Mouse (Mus musculus): ENCODE measurements around the gene Gm8082. TPM values are rescaled to one million over a fixed set of nuclear protein-coding genes. Genes with fewer than 3 reads are reported as not detected.

Gene Gm8082
- polyA plus RNA-seq (2014; fragmentation: Illumina TruSeq; extraction: RNeasy Lipid Tissue Mini Kit (QIAGEN cat#74804)), result not detected

DNA sequence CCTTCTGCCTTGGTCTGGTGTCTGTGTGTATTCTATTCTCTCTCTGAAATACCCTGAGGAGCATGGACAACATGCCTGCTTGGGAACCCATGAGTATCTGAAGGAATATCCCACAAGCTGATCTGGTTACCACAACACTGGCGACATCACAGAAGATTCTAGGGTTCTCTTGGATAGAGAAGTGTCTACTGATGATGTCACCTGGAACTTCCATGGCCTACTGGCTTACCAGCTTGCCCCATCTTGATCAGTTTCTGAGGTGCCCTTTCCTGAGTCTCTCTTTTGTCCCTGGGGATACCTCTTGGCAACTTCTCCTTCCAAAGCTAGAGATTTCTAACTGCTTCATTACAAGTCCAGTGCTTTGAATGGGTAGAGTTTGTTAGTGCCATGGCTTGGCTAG lies at the start of gene Gm8082:
Gene Gm8082 (minus strand): TSS at position 101 of the 400 bp plus-strand sequence.

DNA sequence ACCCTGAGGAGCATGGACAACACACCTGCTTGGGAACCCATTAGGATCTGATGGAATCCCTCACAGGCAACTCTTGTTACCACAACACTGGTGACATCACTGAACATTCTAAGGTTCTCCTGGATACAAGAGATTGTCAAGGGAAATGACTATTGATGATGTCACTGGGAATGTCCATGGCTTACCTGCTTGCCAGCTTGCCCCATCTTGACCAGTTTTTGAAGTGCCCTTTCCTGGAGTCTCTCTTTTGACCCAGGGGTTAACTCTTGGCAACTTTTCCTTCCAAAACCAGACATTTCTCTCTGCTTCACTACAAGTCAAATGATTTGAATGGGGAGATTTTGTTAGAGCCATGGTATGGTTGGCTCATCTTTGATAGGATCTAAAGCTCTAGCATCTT lies 22.1 kb upstream of the Gm8082 start, which contains the start of gene Gm10376:
Gene Gm10376 (minus strand): TSS at position 101 of the 400 bp plus-strand sequence.

Other genes with a start within 250 kb of the Gm8082 start
- gene Gm3015, start 224.8 kb downstream of the Gm8082 start, polyA plus RNA-seq (2014; fragmentation: Illumina TruSeq; extraction: RNeasy Lipid Tissue Mini Kit (QIAGEN cat#74804)), result not detected
- not detected for gene Gm10377, start 195.6 kb downstream of the Gm8082 start, polyA plus RNA-seq (2014; fragmentation: Illumina TruSeq; extraction: RNeasy Lipid Tissue Mini Kit (QIAGEN cat#74804))
- gene Gm21977, start 140.1 kb downstream of the Gm8082 start, polyA plus RNA-seq (2014; fragmentation: Illumina TruSeq; extraction: RNeasy Lipid Tissue Mini Kit (QIAGEN cat#74804)), result not detected
- not detected for gene Gm10376, start 22.0 kb upstream of the Gm8082 start, polyA plus RNA-seq (2014; fragmentation: Illumina TruSeq; extraction: RNeasy Lipid Tissue Mini Kit (QIAGEN cat#74804))
- gene Gm8094, start 83.0 kb upstream of the Gm8082 start, polyA plus RNA-seq (2014; fragmentation: Illumina TruSeq; extraction: RNeasy Lipid Tissue Mini Kit (QIAGEN cat#74804)), result not detected
- not detected for gene Gm8104, start 107.0 kb upstream of the Gm8082 start, polyA plus RNA-seq (2014; fragmentation: Illumina TruSeq; extraction: RNeasy Lipid Tissue Mini Kit (QIAGEN cat#74804))
- not detected for gene Gm7233, start 186.2 kb upstream of the Gm8082 start, polyA plus RNA-seq (2014; fragmentation: Illumina TruSeq; extraction: RNeasy Lipid Tissue Mini Kit (QIAGEN cat#74804))
- not detected for gene Gm8122, start 241.7 kb upstream of the Gm8082 start, polyA plus RNA-seq (2014; fragmentation: Illumina TruSeq; extraction: RNeasy Lipid Tissue Mini Kit (QIAGEN cat#74804))

Data from ovary, adult 10 weeks (tissue).